Mouse (Mus musculus) bone marrow macrophage, adult 2 months (primary cell): Measurements from ENCODE around the gene Gpbar1. TPM values are rescaled to one million over a fixed set of nuclear protein-coding genes. Genes with fewer than 3 reads are reported as not detected.
A peak's percentile ranks its signal among the peaks of the same experiment; 100 is the strongest.

ENCODE experiments used
- H3K27ac ChIP-seq: 2 replicates; pipeline ENCODE4 v1.5.1; 2012; ENCODE audit warnings: low read depth, low read length; ENCODE audit not compliant: insufficient read depth
- H3K4me1 ChIP-seq: 2 replicates; pipeline ENCODE4 v1.6.1; 2012; ENCODE audit warnings: low read length; ENCODE audit not compliant: control insufficient read depth, insufficient read depth
- H3K4me3 ChIP-seq: 2 replicates; pipeline ENCODE4 v1.5.1; 2012; ENCODE audit warnings: mild to moderate bottlenecking, low read length, moderate library complexity; ENCODE audit not compliant: insufficient read depth
- CTCF ChIP-seq: IDR thresholded peaks from 2 replicates; pipeline ENCODE4 v1.5.1; 2012; ENCODE audit warnings: low read depth, mild to moderate bottlenecking, low read length, moderate library complexity
- POLR2A ChIP-seq: IDR thresholded peaks from 2 replicates; pipeline ENCODE4 v1.6.1; 2012; ENCODE audit warnings: mild to moderate bottlenecking, low read depth, low read length, borderline replicate concordance
- polyA plus RNA-seq: library from polyadenylated mRNA; stranded (reverse); fragments of >200 nt; gene quantifications from 2 replicates; pipeline ENCODE4 v1.2.4, GENCODE M21; 2012; ENCODE audit not compliant: missing spikeins, insufficient read depth, insufficient read length

The Gpbar1 gene
- polyA plus RNA-seq, 1 experiment: not detected

DNA sequence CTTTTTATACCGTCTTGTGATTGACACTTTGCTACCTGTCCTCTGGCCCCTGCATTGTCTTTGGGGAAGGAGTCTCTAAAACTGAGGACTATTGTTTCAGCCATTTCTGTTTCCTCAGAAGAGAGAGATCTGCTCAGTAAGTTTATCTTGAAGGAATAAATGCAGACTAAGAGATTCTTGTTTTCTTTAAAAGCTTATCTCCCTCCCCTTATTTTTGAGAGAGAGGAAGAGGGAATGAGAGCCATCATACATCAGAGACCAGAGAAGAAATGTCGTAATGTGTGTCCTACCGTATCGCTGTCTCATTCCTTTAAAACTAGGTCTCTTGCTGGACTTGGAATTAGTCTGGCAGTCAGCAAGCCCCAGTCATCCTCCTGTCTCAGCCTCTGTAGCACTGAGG lies 37.5 kb upstream of the Gpbar1 start:
- Histone ChIP-seq H3K27ac (0 out of 2 replicates have a peak overlapping the region, but pooled peaks have one; percentile 9), H3K4me1 (peaks cover 42% of the 10 kb centered on the region), H3K4me3 (no peak overlapping the region; the same call in 1 of the 2 replicates)
- TF ChIP-seq POLR2A: no peak
- no peak for TF ChIP-seq CTCF

DNA sequence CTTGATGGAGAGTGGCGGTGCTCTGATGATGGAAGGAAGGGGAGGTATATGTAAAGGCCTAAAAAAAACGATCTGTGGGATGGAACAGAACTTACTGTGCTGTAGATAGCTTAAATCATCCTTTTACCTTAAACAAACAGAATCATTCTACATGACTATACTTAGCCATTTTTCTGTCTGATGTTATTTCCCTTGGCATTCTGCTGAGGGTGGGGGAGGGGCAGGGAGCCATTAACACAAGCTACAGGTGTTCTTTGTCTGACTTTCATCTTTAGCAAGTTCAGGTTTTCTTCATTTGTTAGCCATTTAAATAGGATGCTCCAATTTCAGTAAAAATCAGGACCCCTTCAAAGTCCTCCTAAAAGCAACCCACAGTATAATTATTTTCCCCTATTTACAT lies 32.8 kb upstream of the Gpbar1 start:
- H3K4me3 ChIP-seq: no peak overlapping the region
- no peak overlapping the region for H3K27ac ChIP-seq
- H3K4me1 ChIP-seq: peaks cover 72% of the 10 kb centered on the region
- TF ChIP-seq POLR2A (no peak), CTCF (no peak)

DNA sequence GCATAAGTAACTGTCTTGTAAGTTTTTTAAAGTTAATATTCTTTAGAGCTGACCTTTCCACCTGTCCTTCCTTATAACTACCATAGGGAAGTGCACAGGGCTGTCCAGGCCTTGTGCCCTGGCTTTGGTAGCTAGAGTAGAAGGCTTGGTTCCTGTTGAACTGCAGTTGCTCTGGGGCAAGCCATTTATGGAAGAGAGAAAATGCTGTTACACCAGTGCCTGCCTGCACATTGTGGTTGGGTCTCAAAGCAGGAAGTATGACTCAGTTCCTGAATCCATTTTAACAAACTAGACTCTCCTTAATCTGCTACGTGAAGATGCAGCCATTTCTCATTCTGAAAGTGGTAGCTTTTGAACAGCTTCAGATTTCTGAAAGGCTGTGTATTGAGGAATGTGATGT lies 29.6 kb upstream of the Gpbar1 start:
- peak overlapping the region; percentile 3; the same call in 1 of the 2 replicates for H3K4me3 ChIP-seq
- TF ChIP-seq POLR2A (no peak), CTCF (no peak)
- H3K4me1 ChIP-seq: peaks cover 56% of the 10 kb centered on the region
- H3K27ac ChIP-seq: peak overlapping the region; percentile 75

DNA sequence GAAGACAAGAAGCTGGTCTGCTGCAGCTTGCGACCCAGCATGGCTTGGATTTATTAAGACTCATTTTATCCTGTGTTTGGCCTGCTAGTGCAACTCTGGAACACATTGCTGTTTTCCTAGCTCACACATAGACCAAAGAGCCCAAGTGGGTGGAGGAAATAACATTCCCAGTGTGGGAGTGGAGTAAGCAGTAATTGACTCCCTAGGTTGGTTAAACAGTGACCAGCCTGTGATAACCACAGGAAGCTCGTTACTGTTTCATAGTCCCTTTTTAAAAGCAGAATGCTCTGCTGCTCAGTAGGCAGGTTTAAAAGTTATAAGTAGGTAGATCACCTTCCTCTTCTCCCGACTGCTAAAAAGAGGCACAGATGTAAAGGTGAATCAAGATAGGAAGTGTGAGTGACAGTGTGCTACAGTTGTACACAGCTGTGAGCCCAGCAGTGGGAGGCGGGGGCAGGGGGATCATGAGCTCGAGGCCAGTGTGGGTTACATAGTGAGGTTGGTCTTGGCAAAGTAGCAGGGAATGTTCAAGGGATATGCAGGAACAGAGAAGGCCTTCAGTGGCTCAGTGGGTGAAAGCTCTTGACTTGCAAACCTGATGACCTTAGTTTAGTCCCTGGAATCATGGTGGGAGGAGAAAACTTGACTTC lies 28.9 kb upstream of the Gpbar1 start:
- Histone ChIP-seq H3K4me1 (peaks cover 49% of the 10 kb centered on the region), H3K27ac (peak overlapping the region; percentile 75), H3K4me3 (peak overlapping the region; percentile 3; the same call in 1 of the 2 replicates)
- TF ChIP-seq CTCF: no peak

DNA sequence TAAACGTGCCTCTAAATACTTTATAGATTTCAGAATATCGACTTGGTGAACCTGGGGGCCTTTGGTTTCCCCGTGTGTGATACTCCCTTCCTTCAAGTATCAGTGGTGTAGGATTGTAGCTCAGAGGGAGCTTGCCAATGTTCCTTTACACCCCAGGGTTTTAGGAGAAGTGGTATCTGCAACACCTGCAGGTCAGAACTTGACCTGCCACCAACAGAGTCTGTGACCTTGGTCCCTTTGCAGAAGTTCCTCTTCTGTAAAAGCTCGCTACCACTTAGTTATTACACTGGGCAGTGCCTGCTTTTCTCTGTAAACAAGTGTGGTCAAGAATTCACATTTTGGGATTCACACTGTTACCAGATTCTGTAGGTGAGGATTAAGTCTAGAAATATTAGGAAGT lies 28.3 kb upstream of the Gpbar1 start:
- no peak for TF ChIP-seq POLR2A
- TF ChIP-seq CTCF: no peak
- H3K27ac ChIP-seq: peak overlapping the region; percentile 75
- peaks cover 45% of the 10 kb centered on the region for H3K4me1 ChIP-seq
- no peak overlapping the region for H3K4me3 ChIP-seq

DNA sequence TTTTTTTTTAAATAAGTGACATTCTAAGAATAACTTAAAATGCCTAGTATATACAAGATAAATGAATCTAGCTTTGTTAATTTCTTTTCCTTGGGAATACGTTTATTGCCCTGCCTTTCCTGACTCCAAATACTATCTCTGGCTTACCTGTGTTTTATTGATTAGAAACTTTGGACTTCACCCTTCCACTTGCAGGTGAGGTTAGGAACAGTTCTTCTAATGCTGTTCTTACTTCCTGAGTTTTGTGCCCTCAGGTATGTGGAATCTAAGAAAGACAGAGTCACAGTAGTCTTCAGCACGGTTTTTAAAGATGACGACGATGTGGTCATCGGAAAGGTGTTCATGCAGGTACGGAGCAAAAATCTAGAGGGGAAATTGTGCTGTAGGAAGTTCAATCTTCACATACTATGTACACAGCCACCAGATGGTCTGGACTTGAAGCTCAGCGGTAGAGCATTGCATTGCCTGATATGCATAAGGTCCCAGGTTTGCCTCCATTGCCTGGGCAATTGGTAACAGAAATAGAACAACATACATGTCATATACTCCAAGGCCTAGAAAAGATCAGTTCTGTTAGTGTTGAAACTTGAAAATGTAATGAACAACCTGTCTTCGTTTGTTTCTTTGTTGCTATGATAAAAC lies 22.5 kb upstream of the Gpbar1 start:
- H3K27ac ChIP-seq: no peak overlapping the region
- TF ChIP-seq POLR2A (no peak), CTCF (no peak)

DNA sequence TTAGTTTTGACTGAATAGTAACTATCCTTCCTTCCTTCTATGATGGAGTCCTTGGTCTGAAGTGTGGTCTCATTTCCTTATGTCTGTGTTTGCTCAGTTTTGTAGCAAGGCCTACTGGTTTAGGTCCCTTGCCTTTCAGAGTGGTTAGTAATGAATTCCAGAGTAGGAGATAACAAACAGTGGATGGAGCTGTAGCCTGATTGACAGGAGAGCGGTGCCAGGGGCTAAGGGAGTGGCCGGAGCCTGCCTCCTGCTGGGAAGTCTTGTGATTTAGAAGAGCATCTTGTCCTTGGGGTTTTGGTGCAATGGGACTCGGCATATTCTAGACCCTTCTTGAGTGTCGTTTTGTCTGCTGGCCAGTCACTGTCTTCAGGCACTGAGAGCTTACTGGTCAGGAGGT lies 21.6 kb upstream of the Gpbar1 start:
- Histone ChIP-seq H3K4me1 (no peaks in the 10 kb centered on the region), H3K27ac (no peak overlapping the region)
- TF ChIP-seq CTCF (no peak), POLR2A (no peak)

More for the DNA sequence above, 22.5 kb upstream of the Gpbar1 start:
- Histone ChIP-seq H3K4me3 (no peak overlapping the region), H3K4me1 (peaks cover under 1% of the 10 kb centered on the region; the same call in 1 of the 2 replicates)

DNA sequence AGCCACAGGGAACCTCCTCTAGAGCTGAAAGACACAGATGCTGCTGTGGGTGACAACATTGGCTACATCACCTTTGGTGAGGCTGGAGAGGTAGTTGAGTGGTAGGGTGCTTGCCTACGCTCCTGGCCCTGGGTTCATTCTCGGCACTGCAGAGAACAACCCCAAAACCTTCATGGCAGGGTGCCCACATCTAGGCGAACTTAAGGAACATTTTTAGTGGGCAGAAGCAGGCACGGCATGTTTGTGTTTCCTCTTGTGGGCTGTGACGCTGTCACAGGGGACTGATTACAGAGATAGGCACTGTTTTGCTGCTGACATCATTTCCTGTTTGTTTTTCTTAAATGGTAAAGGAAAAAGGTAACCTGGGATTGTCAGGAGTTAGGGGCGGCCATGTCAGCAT lies 15.8 kb upstream of the Gpbar1 start:
- H3K4me1 ChIP-seq: no peaks in the 10 kb centered on the region
- no peak for TF ChIP-seq POLR2A
- TF ChIP-seq CTCF: no peak
- H3K4me3 ChIP-seq: no peak overlapping the region
- H3K27ac ChIP-seq: no peak overlapping the region

More for the DNA sequence above, 21.6 kb upstream of the Gpbar1 start:
- no peak overlapping the region for H3K4me3 ChIP-seq

DNA sequence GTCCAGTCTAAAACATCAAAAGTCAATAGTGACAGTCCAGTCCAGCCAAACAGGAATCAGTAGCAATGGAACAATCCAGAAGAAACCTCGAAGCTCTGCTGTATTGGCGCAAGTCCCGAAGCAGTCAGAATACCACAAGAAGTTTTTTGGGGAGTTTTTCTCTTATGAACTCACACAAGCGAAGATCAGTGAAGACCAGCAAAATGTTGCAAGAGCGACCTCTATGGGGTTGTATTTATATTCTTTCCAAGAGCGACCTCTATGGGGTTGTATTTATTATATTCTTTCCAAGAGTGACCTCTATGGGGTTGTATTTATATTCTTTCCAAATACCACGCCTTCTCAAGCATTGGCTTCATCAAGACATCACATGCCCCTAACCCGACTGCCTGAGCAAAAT lies 9.6 kb upstream of the Gpbar1 start:
- H3K4me1 ChIP-seq: peaks cover 6% of the 10 kb centered on the region
- TF ChIP-seq CTCF: no peak
- no peak overlapping the region for H3K27ac ChIP-seq
- H3K4me3 ChIP-seq: no peak overlapping the region

DNA sequence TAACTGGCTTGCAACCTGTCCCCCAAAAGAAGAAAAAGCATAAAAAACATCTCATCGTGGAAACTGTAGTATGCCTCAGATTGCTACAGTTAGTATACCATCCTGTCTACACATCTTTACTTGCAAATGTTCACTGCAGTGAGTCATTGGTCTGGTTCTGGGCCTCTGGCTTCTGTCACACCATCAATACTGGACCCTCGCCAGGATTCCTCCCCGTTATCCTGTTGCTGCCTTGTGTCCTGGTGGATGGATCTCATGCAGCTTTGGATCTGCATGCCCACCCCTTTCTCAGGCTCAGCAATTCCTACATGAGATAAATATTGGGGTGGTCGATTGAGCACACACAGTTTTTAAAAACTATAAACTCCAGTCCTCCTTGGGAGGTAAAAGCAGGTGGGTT lies 6.7 kb upstream of the Gpbar1 start:
- Histone ChIP-seq H3K4me1 (peaks cover 10% of the 10 kb centered on the region), H3K4me3 (no peak overlapping the region), H3K27ac (no peak overlapping the region)
- no peak for TF ChIP-seq POLR2A
- TF ChIP-seq CTCF: no peak
